Mouse (Mus musculus): ENCODE results near the gene Gm20422.

The Gm20422 gene

GRCm38 (mm10) chr8:69793666-69794065 lies 19.0 kb upstream of the Gm20422 start:
- DNase-seq (ENCODE audit: low spot score) = no peak

- peak; percentile 24 for DNase-seq (ENCODE audit: low spot score)
These were observed 16.9 kb upstream of the Gm20422 start for GRCm38 (mm10) chr8:69791415-69792068.

- peak; percentile 92 for DNase-seq (ENCODE audit: low spot score)
These were observed 16.2 kb upstream of the Gm20422 start, which contains the start of the genes Atp13a1 and Zfp866 for GRCm38 (mm10) chr8:69790773-69791367. Gene Atp13a1, plus strand, starts transcription at chr8:69791163. Gene Zfp866, minus strand, starts transcription at chr8:69791178.

DNA sequence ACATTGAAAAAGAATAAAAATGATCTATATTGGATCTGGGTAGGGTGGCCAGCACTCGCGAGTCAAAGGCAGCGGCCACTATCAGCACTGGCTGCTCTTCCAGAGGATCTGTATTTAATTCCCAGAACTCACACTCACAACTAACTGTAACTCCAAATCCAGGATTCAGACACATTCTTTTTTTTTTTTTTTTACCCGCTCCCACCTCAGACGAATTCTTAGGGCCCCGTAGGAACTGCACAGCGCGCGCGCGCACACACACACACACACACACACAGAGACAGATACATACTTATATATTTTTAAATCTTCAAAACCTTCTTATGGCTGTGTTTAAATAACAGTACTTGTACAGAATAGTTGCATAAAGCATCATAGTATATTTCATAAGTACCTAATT lies 15.7 kb upstream of the Gm20422 start:
- no peak for DNase-seq (ENCODE audit: low spot score)

DNA sequence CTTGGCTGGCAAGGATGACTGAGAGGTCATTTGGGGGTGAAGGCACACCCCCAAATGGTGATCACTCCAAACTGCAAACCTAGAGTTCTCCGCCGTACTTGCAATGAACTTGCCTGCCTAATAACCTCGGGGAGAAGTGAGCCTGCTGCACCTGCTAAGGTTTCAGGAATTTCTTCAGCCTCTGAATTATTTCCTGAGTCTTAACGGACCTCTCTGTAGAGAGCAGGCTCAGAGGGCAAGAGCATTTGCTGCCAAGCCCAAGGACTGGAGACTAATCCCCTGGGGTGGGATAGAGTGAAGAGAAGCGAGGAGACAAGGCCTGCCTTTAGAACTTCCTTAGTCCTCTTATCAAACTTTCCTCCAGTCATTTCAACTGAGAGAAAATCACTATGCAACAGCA lies 15.0 kb upstream of the Gm20422 start:
- DNase-seq (ENCODE audit: low spot score) = no peak

DNA sequence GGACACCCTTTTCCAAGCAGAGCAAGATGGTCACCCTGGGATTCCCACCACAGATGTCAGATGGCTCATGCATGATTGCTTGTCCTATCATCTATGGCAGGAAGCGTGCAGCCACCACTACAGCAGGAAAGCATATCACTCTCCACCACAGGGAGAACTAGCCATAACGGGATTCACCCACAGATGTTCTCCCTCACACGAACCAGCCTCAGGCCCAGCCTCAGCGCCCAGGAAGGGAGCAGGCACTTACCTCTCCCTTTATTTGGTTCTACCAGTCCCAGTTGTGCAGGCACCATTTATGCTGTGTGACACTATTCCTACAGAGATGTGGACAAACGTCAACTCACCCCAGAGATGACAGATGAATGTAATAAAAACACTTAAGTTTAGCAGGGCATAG lies 14.4 kb upstream of the Gm20422 start:
- no peak for DNase-seq (ENCODE audit: low spot score)

- no peak for DNase-seq (ENCODE audit: low spot score)
These were observed 2.4 kb upstream of the Gm20422 start for GRCm38 (mm10) chr8:69777111-69777510.

DNA sequence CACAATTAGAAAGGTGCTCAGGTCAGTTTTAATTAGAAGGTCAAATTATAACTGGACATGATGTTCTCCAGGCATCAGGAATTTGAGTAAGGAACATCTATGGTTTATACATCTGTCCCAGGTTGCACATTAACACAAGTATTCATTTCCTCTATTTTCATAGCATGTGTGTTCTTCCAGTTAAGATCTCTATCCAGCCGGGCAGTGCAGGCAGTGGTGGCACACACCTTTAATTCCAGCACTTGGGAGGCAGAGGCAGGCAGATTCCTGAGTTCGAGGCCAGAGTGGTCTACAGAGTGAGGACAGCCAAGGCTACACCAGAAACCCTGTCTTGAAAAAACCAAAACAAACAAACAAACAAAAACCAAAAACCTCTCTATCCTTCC lies 456 bp upstream of the Gm20422 start:
- no peak for DNase-seq (ENCODE audit: low spot score)

GRCm38 (mm10) chr8:69772106-69772505 lies 2.6 kb downstream of the Gm20422 start:
- no peak for DNase-seq (ENCODE audit: low spot score)

DNA sequence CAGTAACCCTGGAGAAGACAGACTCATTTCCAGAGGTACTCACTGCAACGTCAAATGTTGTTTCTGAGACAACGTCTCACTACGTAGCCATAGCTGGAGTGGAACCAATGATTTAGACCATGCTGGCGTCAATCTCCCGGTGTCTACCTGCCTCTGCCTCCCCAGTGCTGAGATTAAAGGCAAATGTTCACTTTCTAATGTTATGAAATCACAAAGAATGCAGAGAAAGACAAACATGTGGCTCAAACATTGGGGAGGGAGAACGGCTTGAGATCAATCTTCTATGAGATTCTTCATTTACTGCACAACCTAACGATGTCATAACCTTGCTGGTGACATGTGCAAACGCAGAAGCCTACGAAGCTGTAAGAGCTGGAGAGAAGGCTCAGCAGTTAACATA lies 3.5 kb downstream of the Gm20422 start:
- no peak for DNase-seq (ENCODE audit: low spot score)

- no peak for DNase-seq (ENCODE audit: low spot score)
These were observed 12.8 kb downstream of the Gm20422 start for GRCm38 (mm10) chr8:69761814-69762445.

GRCm38 (mm10) chr8:69758316-69758715 lies 16.4 kb downstream of the Gm20422 start:
- DNase-seq (ENCODE audit: low spot score) = no peak

GRCm38 (mm10) chr8:69752437-69752836 lies 22.2 kb downstream of the Gm20422 start:
- DNase-seq (ENCODE audit: low spot score) = no peak

DNA sequence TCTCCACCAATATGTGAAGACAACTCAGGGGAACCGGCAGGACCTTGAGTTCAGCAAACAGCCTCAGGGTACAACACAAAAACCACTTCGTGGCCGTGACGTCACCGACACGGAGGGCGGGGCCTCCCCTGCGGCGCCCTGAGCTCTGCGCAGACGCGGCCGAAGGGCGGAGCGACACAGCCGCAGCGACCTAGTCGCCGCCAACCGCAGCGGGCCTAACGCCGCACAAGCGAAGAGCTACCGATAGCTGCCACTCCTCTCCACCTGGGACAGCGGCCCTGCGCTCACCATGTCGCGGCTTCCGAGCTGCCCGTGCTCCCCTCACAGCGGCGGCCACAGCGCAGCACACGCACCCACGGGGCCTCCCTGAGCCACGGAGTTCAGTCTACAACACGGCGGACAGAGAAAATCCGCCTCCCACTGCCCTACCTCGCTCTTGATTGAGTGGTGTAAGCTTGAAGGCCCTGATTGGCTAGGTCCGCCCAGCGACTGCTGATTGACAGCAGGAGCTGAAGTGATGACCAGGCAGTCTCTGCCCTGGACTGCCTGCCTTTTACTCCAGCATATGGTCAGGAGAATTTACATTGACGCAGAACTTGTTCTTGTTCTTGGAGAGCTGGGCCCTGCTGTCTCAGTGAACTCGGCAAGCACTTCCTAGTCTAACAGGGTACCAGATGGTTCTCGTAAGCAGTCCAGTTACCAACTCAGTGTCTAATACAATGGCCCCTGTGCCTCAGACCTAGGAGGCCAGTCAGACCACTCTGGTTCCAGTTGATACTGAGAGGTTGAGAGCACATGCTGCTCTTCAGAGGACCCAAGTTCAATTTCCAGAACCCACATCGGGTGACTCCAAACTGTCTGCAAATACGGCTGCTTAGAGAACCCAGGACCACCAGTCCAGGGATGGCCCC lies 24.9 kb downstream of the Gm20422 start, which contains the start of gene Zfp963:
Zfp963 (minus strand) TSS at position 427 of the 911 bp plus-strand sequence.
- peak; percentile 97 for DNase-seq (ENCODE audit: low spot score)

DNA sequence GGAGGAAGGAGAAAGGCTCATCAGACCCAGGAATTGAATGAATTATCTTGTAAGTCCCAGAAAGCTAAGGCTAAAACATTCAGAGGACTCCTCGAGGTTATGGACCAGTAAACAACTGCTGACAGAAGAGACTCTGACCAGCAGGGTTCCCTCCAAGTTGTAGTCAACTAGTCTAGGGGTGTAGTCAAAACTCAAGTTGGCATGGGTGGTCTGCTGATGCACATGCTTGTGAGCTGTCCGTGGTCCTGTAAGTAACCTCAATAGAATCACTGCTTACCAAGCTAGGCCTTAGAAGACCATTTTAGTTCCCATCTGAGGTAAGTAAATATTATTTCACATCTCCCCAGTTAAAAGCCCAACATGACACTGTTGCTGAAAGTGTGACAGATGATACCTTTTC lies 33.5 kb downstream of the Gm20422 start:
- DNase-seq (ENCODE audit: low spot score) = no peak

DNA sequence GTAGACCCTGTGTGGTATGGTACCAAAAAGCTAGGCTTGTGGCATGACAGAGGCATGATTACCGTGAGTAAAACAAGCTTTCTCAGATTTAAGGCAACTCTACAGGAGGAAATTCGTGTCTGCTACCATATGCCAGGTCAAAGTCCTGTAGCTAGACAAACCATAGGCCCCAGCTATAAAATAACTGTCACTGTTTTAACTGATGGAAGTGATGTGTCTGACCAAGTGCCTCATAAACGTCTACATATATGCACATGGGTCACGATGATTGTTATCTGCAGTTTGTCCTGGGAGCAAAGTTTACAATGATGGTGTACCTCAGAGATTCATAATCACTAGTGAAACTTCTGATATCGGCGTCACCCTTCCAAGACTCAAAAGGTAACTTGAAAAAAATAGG lies 33.9 kb downstream of the Gm20422 start:
- DNase-seq (ENCODE audit: low spot score) = no peak

GRCm38 (mm10) chr8:69735495-69735894 lies 39.2 kb downstream of the Gm20422 start:
- no peak for DNase-seq (ENCODE audit: low spot score)

- no peak for DNase-seq (ENCODE audit: low spot score)
These were observed 57.5 kb downstream of the Gm20422 start for GRCm38 (mm10) chr8:69717232-69717580.

GRCm38 (mm10) chr8:69716403-69717231 lies 58.1 kb downstream of the Gm20422 start:
- DNase-seq (ENCODE audit: low spot score) = peak; percentile 97

DNA sequence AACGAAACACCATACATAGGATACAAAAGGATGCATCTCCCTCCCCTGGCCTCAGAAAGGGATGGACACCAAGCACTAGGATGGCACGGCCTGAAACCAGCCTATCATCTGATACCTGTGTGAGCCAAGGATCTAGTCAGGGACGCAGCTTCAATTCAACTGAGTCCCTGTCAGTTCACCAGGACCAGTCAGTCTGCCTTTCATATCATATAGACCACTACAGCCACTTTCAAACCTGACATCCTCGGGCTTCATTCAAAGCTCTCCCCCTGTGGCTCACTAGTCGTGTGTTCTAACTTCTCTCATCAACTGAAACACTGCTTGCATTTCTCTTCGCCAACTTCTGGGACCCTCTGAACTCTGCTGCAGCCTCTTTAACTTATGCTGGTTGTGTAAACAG lies 59.3 kb downstream of the Gm20422 start:
- no peak for DNase-seq (ENCODE audit: low spot score)

- DNase-seq (ENCODE audit: low spot score) = no peak
These were observed 61.2 kb downstream of the Gm20422 start for GRCm38 (mm10) chr8:69713516-69713915.
